Mouse (Mus musculus) brain, embryonic 14.5 days (tissue): ENCODE results near the gene Edaradd.

ENCODE experiments used
- CTCF ChIP-seq: fragments of 200-500 bp; IDR thresholded peaks from 2 replicates; pipeline ENCODE4 v1.5.1; 2012; ENCODE audit warnings: inconsistent platforms, mild to moderate bottlenecking, moderate library complexity, borderline replicate concordance; ENCODE audit not compliant: insufficient read depth, insufficient read length; ENCODE audit errors: extremely low read depth
- POLR2A ChIP-seq: fragments of 200-500 bp; IDR thresholded peaks from 2 replicates; pipeline ENCODE4 v1.6.1; 2012; ENCODE audit warnings: mild to moderate bottlenecking, inconsistent platforms, borderline replicate concordance; ENCODE audit not compliant: poor library complexity, insufficient read depth, insufficient read length, severe bottlenecking; ENCODE audit errors: extremely low read depth

GRCm38 (mm10) chr13:12567936-12568335 is 47.7 kb upstream of the Edaradd start:
- TF ChIP-seq CTCF = no peak
- no peak for TF ChIP-seq POLR2A
